Mouse (Mus musculus): ENCODE measurements around the gene Pdzd2. TPM values are rescaled to one million over a fixed set of nuclear protein-coding genes. Genes with fewer than 3 reads are reported as not detected.
A peak's percentile ranks its signal among the peaks of the same experiment; 100 is the strongest.

The Pdzd2 gene
- total and polyA plus RNA-seq, 2 experiments from 2014 or later: 15.9 to 40.6 TPM

GRCm38 (mm10) chr15:12321788-12322621 is 417.7 kb downstream of the Pdzd2 start, which contains the start of gene 1810049J17Rik:
Gene 1810049J17Rik, minus strand, starts transcription at chr15:12321899.
- no peak for TF ChIP-seq CTCF (IDR thresholded peaks at IDR 0.05; ENCODE audit: low read depth)
- no peaks in the 10 kb centered on the region for H3K36me3 ChIP-seq (ENCODE audit: insufficient read depth, low read length)
- H3K4me1 ChIP-seq (ENCODE audit: insufficient read depth, low read length): peaks cover 14% of the 10 kb centered on the region
- peak within 1 kb of the TSS; percentile 96 for H3K27ac ChIP-seq
- peak within 1 kb of the TSS; percentile 82 for H3K4me2 ChIP-seq (ENCODE audit: low read depth, low read length)
- under 1% methylated on average over 47 of the region's 70 CpGs for WGBS
- no peaks in the 10 kb centered on the region for H3K27me3 ChIP-seq (ENCODE audit: insufficient read depth, low read length)
- H3K4me3 ChIP-seq (ENCODE audit: low read length): peak within 1 kb of the TSS; percentile 95
- H3K9ac ChIP-seq (replicated peaks; ENCODE audit: low read length): peak within 1 kb of the TSS; percentile 95
- ATAC-seq (peak; percentile 6), DNase-seq (ENCODE audit: low spot score) (peak; percentile 57)
- H3K9me3 ChIP-seq (ENCODE audit: low read length): no peaks in the 10 kb centered on the region

GRCm38 (mm10) chr15:12321091-12321787 is 418.5 kb downstream of the Pdzd2 start, which contains the start of gene Golph3:
Gene Golph3, plus strand, starts transcription at chr15:12321450.
- ATAC-seq (peak; percentile 98), DNase-seq (ENCODE audit: low spot score) (peak; percentile 98)
- Histone ChIP-seq H3K9me3 (ENCODE audit: low read length) (no peaks in the 10 kb centered on the region), H3K4me2 (ENCODE audit: low read depth, low read length) (peak within 1 kb of the TSS; percentile 82), H3K27ac (peak within 1 kb of the TSS; percentile 96), H3K9ac (replicated peaks; ENCODE audit: low read length) (peak within 1 kb of the TSS; percentile 95), H3K27me3 (ENCODE audit: insufficient read depth, low read length) (no peaks in the 10 kb centered on the region), H3K4me3 (ENCODE audit: low read length) (peak within 1 kb of the TSS; percentile 95), H3K36me3 (ENCODE audit: insufficient read depth, low read length) (no peaks in the 10 kb centered on the region), H3K4me1 (ENCODE audit: insufficient read depth, low read length) (peaks cover 14% of the 10 kb centered on the region)
- under 1% methylated on average over 70 of the region's 74 CpGs for WGBS
- TF ChIP-seq CTCF (IDR thresholded peaks at IDR 0.05; ENCODE audit: low read depth): no peak

- H3K4me3 ChIP-seq (ENCODE audit: low read length): peak overlapping the region; percentile 95
- no peaks in the 10 kb centered on the region for H3K36me3 ChIP-seq (ENCODE audit: insufficient read depth, low read length)
- no peaks in the 10 kb centered on the region for H3K9me3 ChIP-seq (ENCODE audit: low read length)
- 5% methylated on average over 22 of the region's 22 CpGs for WGBS
- H3K4me1 ChIP-seq (ENCODE audit: insufficient read depth, low read length): peaks cover 14% of the 10 kb centered on the region
- peak overlapping the region; percentile 96 for H3K27ac ChIP-seq
- DNase-seq (ENCODE audit: low spot score) (no peak), ATAC-seq (no peak)
- H3K27me3 ChIP-seq (ENCODE audit: insufficient read depth, low read length): no peaks in the 10 kb centered on the region
- peak overlapping the region; percentile 82 for H3K4me2 ChIP-seq (ENCODE audit: low read depth, low read length)
- no peak for TF ChIP-seq CTCF (IDR thresholded peaks at IDR 0.05; ENCODE audit: low read depth)
- H3K9ac ChIP-seq (replicated peaks; ENCODE audit: low read length): peak overlapping the region; percentile 95
Measured at GRCm38 (mm10) chr15:12320441-12321090, 419.2 kb downstream of the Pdzd2 start.

GRCm38 (mm10) chr15:12319889-12320288 is 419.8 kb downstream of the Pdzd2 start:
- H3K27ac ChIP-seq: no peak overlapping the region
- WGBS: 54% methylated on average over 5 of the region's 5 CpGs
- no peaks in the 10 kb centered on the region for H3K27me3 ChIP-seq (ENCODE audit: insufficient read depth, low read length)
- H3K36me3 ChIP-seq (ENCODE audit: insufficient read depth, low read length): no peaks in the 10 kb centered on the region
- no peak overlapping the region for H3K9ac ChIP-seq (replicated peaks; ENCODE audit: low read length)
- ATAC-seq (no peak), DNase-seq (ENCODE audit: low spot score) (no peak)
- TF ChIP-seq CTCF (IDR thresholded peaks at IDR 0.05; ENCODE audit: low read depth): no peak
- peaks cover 14% of the 10 kb centered on the region for H3K4me1 ChIP-seq (ENCODE audit: insufficient read depth, low read length)
- H3K4me3 ChIP-seq (ENCODE audit: low read length): no peak overlapping the region
- no peak overlapping the region for H3K4me2 ChIP-seq (ENCODE audit: low read depth, low read length)
- H3K9me3 ChIP-seq (ENCODE audit: low read length): no peaks in the 10 kb centered on the region

GRCm38 (mm10) chr15:12318451-12318850 is 421.3 kb downstream of the Pdzd2 start:
- Histone ChIP-seq H3K4me1 (ENCODE audit: insufficient read depth, low read length) (0 out of 2 replicates have a peak, but pooled peaks cover 6% of the 10 kb centered on the region), H3K9me3 (ENCODE audit: low read length) (no peaks in the 10 kb centered on the region), H3K4me2 (ENCODE audit: low read depth, low read length) (no peak overlapping the region), H3K27me3 (ENCODE audit: insufficient read depth, low read length) (no peaks in the 10 kb centered on the region), H3K36me3 (ENCODE audit: insufficient read depth, low read length) (no peaks in the 10 kb centered on the region), H3K9ac (replicated peaks; ENCODE audit: low read length) (no peak overlapping the region), H3K27ac (no peak overlapping the region), H3K4me3 (ENCODE audit: low read length) (no peak overlapping the region)
- WGBS: 82% methylated on average over 8 of the region's 8 CpGs
- TF ChIP-seq CTCF (IDR thresholded peaks at IDR 0.05; ENCODE audit: low read depth): no peak
- ATAC-seq (no peak), DNase-seq (ENCODE audit: low spot score) (no peak)

GRCm38 (mm10) chr15:12317290-12317689 is 422.4 kb downstream of the Pdzd2 start:
- ATAC-seq (no peak), DNase-seq (ENCODE audit: low spot score) (no peak)
- H3K4me1 ChIP-seq (ENCODE audit: insufficient read depth, low read length): no peaks in the 10 kb centered on the region
- H3K4me2 ChIP-seq (ENCODE audit: low read depth, low read length): no peak overlapping the region
- H3K27ac ChIP-seq: no peak overlapping the region
- H3K36me3 ChIP-seq (ENCODE audit: insufficient read depth, low read length): no peaks in the 10 kb centered on the region
- H3K27me3 ChIP-seq (ENCODE audit: insufficient read depth, low read length): no peaks in the 10 kb centered on the region
- H3K9ac ChIP-seq (replicated peaks; ENCODE audit: low read length): no peak overlapping the region
- no peak overlapping the region for H3K4me3 ChIP-seq (ENCODE audit: low read length)
- no peak for TF ChIP-seq CTCF (IDR thresholded peaks at IDR 0.05; ENCODE audit: low read depth)
- H3K9me3 ChIP-seq (ENCODE audit: low read length): no peaks in the 10 kb centered on the region
- 81% methylated on average over 5 of the region's 5 CpGs for WGBS
